Mouse (Mus musculus): ENCODE measurements around the gene Emc8. TPM values are rescaled to one million over a fixed set of nuclear protein-coding genes. Genes with fewer than 3 reads are reported as not detected.

Gene Emc8
- polyA plus RNA-seq, 1 experiment from 2014 or later: 113 TPM

- WGBS: 79% methylated on average over 6 of the region's 6 CpGs
- Histone ChIP-seq H3K4me2 (replicated peaks) (no peak overlapping the region), H3K9me3 (ENCODE audit: control insufficient read depth, low read length) (no peaks in the 10 kb centered on the region), H3K36me3 (replicated peaks; ENCODE audit: control insufficient read depth, insufficient read depth) (0 out of 2 replicates have a peak, but pooled peaks cover 1% of the 10 kb centered on the region), H3K27ac (no peak overlapping the region), H3K4me1 (replicated peaks; ENCODE audit: control insufficient read depth, insufficient read depth, low read length) (peaks cover 30% of the 10 kb centered on the region), H3K27me3 (ENCODE audit: control insufficient read depth, insufficient read depth, low read length) (no peaks in the 10 kb centered on the region), H3K4me3 (replicated peaks; ENCODE audit: low read length) (no peak overlapping the region), H3K9ac (no peak overlapping the region)
- ATAC-seq (ENCODE audit: low FRiP score) (no peak), DNase-seq (ENCODE audit: low spot score) (no peak)
Observed at GRCm38 (mm10) chr8:120664566-120664965, 3.8 kb downstream of the Emc8 start.

- WGBS: 86% methylated on average over 8 of the region's 8 CpGs
- Histone ChIP-seq H3K27ac (no peak overlapping the region), H3K9ac (no peak overlapping the region), H3K4me3 (replicated peaks; ENCODE audit: low read length) (no peak overlapping the region), H3K36me3 (replicated peaks; ENCODE audit: control insufficient read depth, insufficient read depth) (peaks cover 54% of the 10 kb centered on the region), H3K27me3 (ENCODE audit: control insufficient read depth, insufficient read depth, low read length) (no peaks in the 10 kb centered on the region), H3K4me2 (replicated peaks) (no peak overlapping the region), H3K9me3 (ENCODE audit: control insufficient read depth, low read length) (no peaks in the 10 kb centered on the region), H3K4me1 (replicated peaks; ENCODE audit: control insufficient read depth, insufficient read depth, low read length) (no peaks in the 10 kb centered on the region)
- ATAC-seq (ENCODE audit: low FRiP score) (no peak), DNase-seq (ENCODE audit: low spot score) (no peak)
Observed at GRCm38 (mm10) chr8:120657415-120657814, 11.0 kb downstream of the Emc8 start.

GRCm38 (mm10) chr8:120656322-120657052 lies 11.9 kb downstream of the Emc8 start:
- no peaks in the 10 kb centered on the region for H3K9me3 ChIP-seq (ENCODE audit: control insufficient read depth, low read length)
- no peak overlapping the region for H3K27ac ChIP-seq
- 78% methylated on average over 7 of the region's 7 CpGs for WGBS
- no peak overlapping the region for H3K4me2 ChIP-seq (replicated peaks)
- H3K9ac ChIP-seq: no peak overlapping the region
- peaks cover 54% of the 10 kb centered on the region for H3K36me3 ChIP-seq (replicated peaks; ENCODE audit: control insufficient read depth, insufficient read depth)
- H3K4me3 ChIP-seq (replicated peaks; ENCODE audit: low read length): no peak overlapping the region
- no peaks in the 10 kb centered on the region for H3K27me3 ChIP-seq (ENCODE audit: control insufficient read depth, insufficient read depth, low read length)
- DNase-seq (ENCODE audit: low spot score) (no peak), ATAC-seq (ENCODE audit: low FRiP score) (no peak)
- no peaks in the 10 kb centered on the region for H3K4me1 ChIP-seq (replicated peaks; ENCODE audit: control insufficient read depth, insufficient read depth, low read length)

GRCm38 (mm10) chr8:120647532-120647931 lies 20.8 kb downstream of the Emc8 start, which contains the start of gene 1190005I06Rik:
Gene 1190005I06Rik (minus strand): TSS chr8:120647632.
- H3K9ac ChIP-seq: no peak within 1 kb of the TSS
- H3K27ac ChIP-seq: no peak within 1 kb of the TSS
- H3K9me3 ChIP-seq (ENCODE audit: control insufficient read depth, low read length): no peaks in the 10 kb centered on the region
- WGBS: 55% methylated on average over 7 of the region's 7 CpGs
- DNase-seq (ENCODE audit: low spot score) (no peak), ATAC-seq (ENCODE audit: low FRiP score) (no peak)
- H3K4me2 ChIP-seq (replicated peaks): no peak within 1 kb of the TSS
- H3K4me3 ChIP-seq (replicated peaks; ENCODE audit: low read length): no peak within 1 kb of the TSS
- H3K4me1 ChIP-seq (replicated peaks; ENCODE audit: control insufficient read depth, insufficient read depth, low read length): no peaks in the 10 kb centered on the region
- no peaks in the 10 kb centered on the region for H3K27me3 ChIP-seq (ENCODE audit: control insufficient read depth, insufficient read depth, low read length)
- no peaks in the 10 kb centered on the region; the same call in 1 of the 2 replicates for H3K36me3 ChIP-seq (replicated peaks; ENCODE audit: control insufficient read depth, insufficient read depth)

GRCm38 (mm10) chr8:120644663-120645062 lies 23.7 kb downstream of the Emc8 start:
- DNase-seq (ENCODE audit: low spot score): peak; percentile 66
- no peak overlapping the region for H3K9ac ChIP-seq
- H3K4me3 ChIP-seq (replicated peaks; ENCODE audit: low read length): no peak overlapping the region
- no peaks in the 10 kb centered on the region for H3K27me3 ChIP-seq (ENCODE audit: control insufficient read depth, insufficient read depth, low read length)
- 76% methylated on average over 7 of the region's 7 CpGs for WGBS
- no peaks in the 10 kb centered on the region for H3K36me3 ChIP-seq (replicated peaks; ENCODE audit: control insufficient read depth, insufficient read depth)
- no peaks in the 10 kb centered on the region for H3K9me3 ChIP-seq (ENCODE audit: control insufficient read depth, low read length)
- no peak overlapping the region for H3K27ac ChIP-seq
- no peaks in the 10 kb centered on the region for H3K4me1 ChIP-seq (replicated peaks; ENCODE audit: control insufficient read depth, insufficient read depth, low read length)
- H3K4me2 ChIP-seq (replicated peaks): no peak overlapping the region
- ATAC-seq (ENCODE audit: low FRiP score): peak; percentile 72; the same call in 1 of the 2 replicates

GRCm38 (mm10) chr8:120642031-120642662 lies 26.2 kb downstream of the Emc8 start:
- no peak overlapping the region for H3K27ac ChIP-seq
- H3K4me3 ChIP-seq (replicated peaks; ENCODE audit: low read length): no peak overlapping the region
- no peak for ATAC-seq (ENCODE audit: low FRiP score)
- H3K4me2 ChIP-seq (replicated peaks): no peak overlapping the region
- no peaks in the 10 kb centered on the region for H3K27me3 ChIP-seq (ENCODE audit: control insufficient read depth, insufficient read depth, low read length)
- H3K4me1 ChIP-seq (replicated peaks; ENCODE audit: control insufficient read depth, insufficient read depth, low read length): no peaks in the 10 kb centered on the region
- H3K9ac ChIP-seq: no peak overlapping the region
- no peaks in the 10 kb centered on the region for H3K9me3 ChIP-seq (ENCODE audit: control insufficient read depth, low read length)
- WGBS: 83% methylated on average over 10 of the region's 10 CpGs
- no peaks in the 10 kb centered on the region for H3K36me3 ChIP-seq (replicated peaks; ENCODE audit: control insufficient read depth, insufficient read depth)
- no peak for DNase-seq (ENCODE audit: low spot score)

GRCm38 (mm10) chr8:120641245-120641644 lies 27.1 kb downstream of the Emc8 start:
- ATAC-seq (ENCODE audit: low FRiP score): no peak

GRCm38 (mm10) chr8:120634329-120634839 lies 34.0 kb downstream of the Emc8 start:
- no peaks in the 10 kb centered on the region for H3K9me3 ChIP-seq (ENCODE audit: control insufficient read depth, low read length)
- peak overlapping the region; percentile 100 for H3K4me2 ChIP-seq (replicated peaks)
- DNase-seq (ENCODE audit: low spot score): peak; percentile 41
- peaks cover 11% of the 10 kb centered on the region for H3K4me1 ChIP-seq (replicated peaks; ENCODE audit: control insufficient read depth, insufficient read depth, low read length)
- under 1% methylated on average over 28 of the region's 42 CpGs for WGBS
- no peak for ATAC-seq (ENCODE audit: low FRiP score)
- peak overlapping the region; percentile 73 for H3K4me3 ChIP-seq (replicated peaks; ENCODE audit: low read length)
- no peak overlapping the region for H3K27ac ChIP-seq
- no peaks in the 10 kb centered on the region for H3K36me3 ChIP-seq (replicated peaks; ENCODE audit: control insufficient read depth, insufficient read depth)
- H3K27me3 ChIP-seq (ENCODE audit: control insufficient read depth, insufficient read depth, low read length): peaks cover 9% of the 10 kb centered on the region
- peak overlapping the region; percentile 83 for H3K9ac ChIP-seq

More at GRCm38 (mm10) chr8:120641245-120641644, 27.1 kb downstream of the Emc8 start:
- H3K4me2 ChIP-seq (replicated peaks): no peak overlapping the region
- no peaks in the 10 kb centered on the region for H3K4me1 ChIP-seq (replicated peaks; ENCODE audit: control insufficient read depth, insufficient read depth, low read length)
- WGBS: 45% methylated on average over 8 of the region's 8 CpGs
- no peaks in the 10 kb centered on the region for H3K27me3 ChIP-seq (ENCODE audit: control insufficient read depth, insufficient read depth, low read length)
- no peaks in the 10 kb centered on the region for H3K9me3 ChIP-seq (ENCODE audit: control insufficient read depth, low read length)
- DNase-seq (ENCODE audit: low spot score): no peak
- H3K4me3 ChIP-seq (replicated peaks; ENCODE audit: low read length): no peak overlapping the region
- no peak overlapping the region for H3K27ac ChIP-seq
- no peaks in the 10 kb centered on the region for H3K36me3 ChIP-seq (replicated peaks; ENCODE audit: control insufficient read depth, insufficient read depth)
- H3K9ac ChIP-seq: no peak overlapping the region

GRCm38 (mm10) chr8:120633665-120634271 lies 34.6 kb downstream of the Emc8 start:
- WGBS: under 1% methylated on average over 44 of the region's 44 CpGs
- peaks cover 9% of the 10 kb centered on the region for H3K27me3 ChIP-seq (ENCODE audit: control insufficient read depth, insufficient read depth, low read length)
- ATAC-seq (ENCODE audit: low FRiP score): peak; percentile 59; the same call in 1 of the 2 replicates

More at GRCm38 (mm10) chr8:120633665-120634271, 34.6 kb downstream of the Emc8 start:
- no peak for DNase-seq (ENCODE audit: low spot score)
- Histone ChIP-seq H3K36me3 (replicated peaks; ENCODE audit: control insufficient read depth, insufficient read depth) (no peaks in the 10 kb centered on the region), H3K4me2 (replicated peaks) (peak overlapping the region; percentile 100), H3K27ac (no peak overlapping the region), H3K9me3 (ENCODE audit: control insufficient read depth, low read length) (no peaks in the 10 kb centered on the region), H3K9ac (peak overlapping the region; percentile 83), H3K4me1 (replicated peaks; ENCODE audit: control insufficient read depth, insufficient read depth, low read length) (peaks cover 11% of the 10 kb centered on the region), H3K4me3 (replicated peaks; ENCODE audit: low read length) (peak overlapping the region; percentile 73)

All from hindbrain, embryonic 14.5 days (tissue).